Mouse (Mus musculus) ES-Bruce4 (cell line): Measurements from ENCODE around the gene Pitpnc1.

Experiments used
- CTCF ChIP-seq: IDR thresholded peaks from one replicate; pipeline ENCODE4 v1.8.1; 2011; ENCODE audit warnings: low read depth, low read length
- POLR2A ChIP-seq: IDR thresholded peaks from one replicate; pipeline ENCODE4 v1.8.1; 2011; ENCODE audit warnings: low read length; ENCODE audit not compliant: insufficient read depth

GRCm38 (mm10) chr11:107223667-107224214, 246.8 kb downstream of the Pitpnc1 start:
- TF ChIP-seq CTCF (no peak), POLR2A (no peak)
